Mouse (Mus musculus) CH12.LX (cell line): ENCODE data around the gene Agrp.

Experiments
- CTCF ChIP-seq, 2 experiments: IDR thresholded peaks in 1 of 2; conservative IDR thresholded peaks in 1 of 2; 2 replicates each; pipeline ENCODE4 v1.5.1; 2011 to 2012; ENCODE audit warnings: low read depth in 2 of 2, low read length in 2 of 2, improper control_type of control experiment in 1 of 2, inconsistent platforms in 1 of 2, mild to moderate bottlenecking in 1 of 2, moderate library complexity in 1 of 2
- ELF1 ChIP-seq: IDR thresholded peaks from 2 replicates; pipeline ENCODE4 v1.6.1; 2014; ENCODE audit warnings: low read depth, mild to moderate bottlenecking, inconsistent platforms, low read length, improper control_type of control experiment
- MEF2A ChIP-seq: IDR thresholded peaks from 2 replicates; pipeline ENCODE4 v1.6.1; 2014; ENCODE audit warnings: low read depth, mild to moderate bottlenecking, inconsistent platforms, low read length, improper control_type of control experiment, borderline replicate concordance
- NRF1 ChIP-seq: IDR thresholded peaks from 2 replicates; pipeline ENCODE4 v1.6.1; 2014; ENCODE audit warnings: low read depth, mild to moderate bottlenecking, inconsistent platforms, low read length, improper control_type of control experiment, moderate library complexity

DNA sequence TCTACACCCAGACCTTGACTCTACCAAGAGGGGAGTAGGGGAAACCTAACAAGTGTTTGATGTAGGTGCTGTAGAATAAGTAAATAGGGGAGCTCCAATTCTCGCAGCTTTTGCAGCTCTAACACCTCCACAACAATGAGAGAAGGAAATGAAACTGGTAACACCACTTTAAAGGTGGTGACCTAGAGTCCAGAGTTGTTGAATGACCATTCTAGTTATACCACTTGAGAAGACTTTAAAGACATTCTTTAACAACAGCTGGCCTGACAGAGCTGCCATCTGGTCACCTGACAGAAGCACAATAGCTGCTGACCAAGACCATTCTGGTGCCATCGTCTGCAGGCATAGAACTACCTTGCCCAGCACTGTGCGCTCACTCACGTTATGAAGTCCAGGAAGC, 98.3 kb downstream of the Agrp start:
- TF ChIP-seq ELF1 (no peak), NRF1 (no peak), CTCF (conservative IDR thresholded peaks at IDR 0.05 in 1 of 2, IDR thresholded peaks at IDR 0.05 in 1 of 2; ENCODE audit: low read depth in 2 of 2, low read length in 2 of 2) (no peak), MEF2A (no peak)
